Comparison of ENCODE assay signal across 14 mouse cellular contexts in genomic region chr9:95437883-95438282, GRCm38 (mm10).
"Had no signal": no experiment of that assay in that cellular context is flagged by ENCODE, and none has a peak within 500 bp of the region (broad histone marks: within the 10 kb centered on the region; RNA-seq: fewer than 3 reads in every experiment).

No protein-coding gene starts in this region.

- H3K9me3 ChIP-seq: limb, embryonic 10.5 days; liver, embryonic 15.5 days; midbrain, embryonic 13.5 days; stomach, embryonic 15.5 days had no signal

- H3K27ac ChIP-seq: layer of hippocampus, adult 2 months; limb, embryonic 10.5 days; liver, embryonic 15.5 days; midbrain, embryonic 13.5 days; stomach, embryonic 15.5 days had no signal

- H3K9ac ChIP-seq: liver, embryonic 15.5 days; midbrain, embryonic 13.5 days; stomach, embryonic 15.5 days had no signal

- DNase-seq: kidney, postnatal 4 days; lung, adult 2 months; lung, postnatal 36 days; right cerebral cortex, postnatal 14 days; thymus, adult 2 months; thymus, postnatal 25 days had no signal

- H3K27me3 ChIP-seq: midbrain, embryonic 13.5 days; stomach, embryonic 15.5 days had no signal

- H3K36me3 ChIP-seq: limb, embryonic 10.5 days; liver, embryonic 15.5 days; midbrain, embryonic 13.5 days; stomach, embryonic 15.5 days had no signal

- H3K4me2 ChIP-seq: liver, embryonic 11.5 days; liver, embryonic 15.5 days; midbrain, embryonic 13.5 days; stomach, embryonic 15.5 days had no signal

- H3K4me3 ChIP-seq: layer of hippocampus, adult 2 months; limb, embryonic 10.5 days; liver, embryonic 15.5 days; midbrain, embryonic 13.5 days; stomach, embryonic 15.5 days had no signal

- H3K4me1 ChIP-seq: liver, embryonic 15.5 days had no signal

- ATAC-seq: intestine, postnatal 0 days; lung, postnatal 0 days; midbrain, embryonic 13.5 days had no signal
